Mouse (Mus musculus): ENCODE data around the gene Ykt6.

- TF ChIP-seq TCF12 (IDR thresholded peaks at IDR 0.05; ENCODE audit: insufficient read depth, poor library complexity, severe bottlenecking) (no peak), USF1 (IDR thresholded peaks at IDR 0.05; ENCODE audit: low read depth) (no peak), SRF (IDR thresholded peaks at IDR 0.05; ENCODE audit: control insufficient read depth, insufficient read length, low read depth) (no peak), MAX (IDR thresholded peaks at IDR 0.05; ENCODE audit: low read depth) (no peak), TCF3 (IDR thresholded peaks at IDR 0.05; ENCODE audit: insufficient read length, low read depth) (no peak), POLR2A (IDR thresholded peaks at IDR 0.05; ENCODE audit: insufficient read length, low read depth) (peak; percentile 98), MYOD1 (IDR thresholded peaks at IDR 0.05; ENCODE audit: control insufficient read depth in 1 of 3, insufficient read length in 2 of 3, low read depth in 2 of 3) (no peak), REST (IDR thresholded peaks at IDR 0.05; ENCODE audit: insufficient read depth, insufficient read length) (no peak)
Measured at GRCm38 (mm10) chr11:5955546-5956276, at the start of gene Ykt6.
